Mouse (Mus musculus) brain, embryonic 14.5 days (tissue): Measurements from ENCODE around the gene a.

Experiments used
- CTCF ChIP-seq: fragments of 200-500 bp; IDR thresholded peaks from 2 replicates; pipeline ENCODE4 v1.5.1; 2012; ENCODE audit warnings: inconsistent platforms, mild to moderate bottlenecking, moderate library complexity, borderline replicate concordance; ENCODE audit not compliant: insufficient read depth, insufficient read length; ENCODE audit errors: extremely low read depth
- POLR2A ChIP-seq: fragments of 200-500 bp; IDR thresholded peaks from 2 replicates; pipeline ENCODE4 v1.6.1; 2012; ENCODE audit warnings: mild to moderate bottlenecking, inconsistent platforms, borderline replicate concordance; ENCODE audit not compliant: poor library complexity, insufficient read depth, insufficient read length, severe bottlenecking; ENCODE audit errors: extremely low read depth

DNA sequence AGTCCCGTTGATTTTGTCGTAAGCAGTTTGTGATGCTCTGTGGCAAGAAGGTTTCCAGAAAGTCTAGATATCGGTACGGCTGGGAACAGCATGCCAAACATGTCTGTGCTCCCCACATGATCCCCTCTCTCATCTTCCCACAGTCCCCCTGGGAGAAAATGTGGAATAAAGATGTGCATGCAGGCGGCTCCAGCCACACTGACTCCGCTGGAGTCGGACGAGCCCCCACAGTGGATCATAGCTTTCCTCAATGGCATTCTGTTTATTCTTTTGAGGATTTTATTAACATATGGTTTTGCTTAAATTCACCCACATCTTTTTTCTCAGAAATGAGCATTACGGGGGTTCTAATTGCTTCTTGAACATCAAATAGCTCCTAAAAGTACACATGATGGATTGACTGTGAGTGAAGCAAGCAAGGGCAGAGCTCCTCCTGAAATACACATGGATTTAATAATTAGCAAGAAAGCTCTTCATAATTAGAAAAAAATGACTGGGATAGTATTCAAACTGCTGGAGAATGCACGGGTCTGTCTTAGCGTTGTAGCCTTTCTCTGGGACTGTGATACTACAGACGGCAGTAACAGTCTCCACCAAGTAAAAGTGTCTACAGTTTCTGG, 124.8 kb downstream of the a start:
- TF ChIP-seq POLR2A = no peak
- no peak for TF ChIP-seq CTCF
